Mouse (Mus musculus) midbrain, embryonic 13.5 days (tissue): ENCODE results near the gene Rmdn2. TPM values are rescaled to one million over a fixed set of nuclear protein-coding genes. Genes with fewer than 3 reads are reported as not detected.

ENCODE experiments used
- ATAC-seq: fragments of 200-750 bp; cut with Nextera tagmentation; 2 replicates; pipeline ENCODE4 v1.8.0; 2017; ENCODE audit warnings: mild to moderate bottlenecking, moderate TSS enrichment, moderate library complexity
- H3K27ac ChIP-seq: fragments of 300-500 bp; sonication (generic); 2 replicates; pipeline ENCODE4 v1.5.1; 2015; ENCODE audit warnings: inconsistent platforms, mild to moderate bottlenecking, moderate library complexity
- H3K27me3 ChIP-seq: fragments of 300-500 bp; sonication (generic); 2 replicates; pipeline ENCODE4 v1.6.1; 2015; ENCODE audit warnings: mild to moderate bottlenecking, inconsistent platforms
- H3K36me3 ChIP-seq: fragments of 300-500 bp; sonication (generic); 2 replicates; pipeline ENCODE4 v1.6.1; 2015; ENCODE audit warnings: mild to moderate bottlenecking, inconsistent platforms
- H3K4me1 ChIP-seq: fragments of 300-500 bp; sonication (generic); replicated peaks from 2 replicates; pipeline ENCODE4 v1.6.1; 2015; ENCODE audit warnings: inconsistent platforms
- H3K4me2 ChIP-seq: fragments of 300-500 bp; sonication (generic); replicated peaks from 2 replicates; pipeline ENCODE4 v1.6.1; 2015; ENCODE audit warnings: moderate library complexity, mild to moderate bottlenecking, inconsistent platforms
- H3K4me3 ChIP-seq: fragments of 300-500 bp; sonication (generic); replicated peaks from 2 replicates; pipeline ENCODE4 v1.5.1; 2015; ENCODE audit warnings: mild to moderate bottlenecking, inconsistent platforms
- H3K9ac ChIP-seq: fragments of 300-500 bp; sonication (generic); replicated peaks from 2 replicates; pipeline ENCODE4 v1.6.1; 2015; ENCODE audit warnings: mild to moderate bottlenecking, inconsistent platforms
- H3K9me3 ChIP-seq: fragments of 300-500 bp; sonication (generic); 2 replicates; pipeline ENCODE4 v1.6.1; 2016; ENCODE audit warnings: mild to moderate bottlenecking, inconsistent platforms
- WGBS: fragments of 180-500 bp; shearing (Covaris S2); methylation state at CpG from one replicate; pipeline ENCODE4 v1.1.7; 2015; 5-methylcytosine and 5-hydroxymethylcytosine counted together
- polyA plus RNA-seq: library from polyadenylated mRNA; unstranded; fragments of >200 nt; fragmentation: Nextera tagmentation; extraction: Ambion mirVana; gene quantifications from 2 replicates; pipeline ENCODE4 v1.2.1, GENCODE M21; 2015

Rmdn2 gene
- polyA plus RNA-seq, 1 experiment from 2014 or later, result 5.9 TPM

DNA sequence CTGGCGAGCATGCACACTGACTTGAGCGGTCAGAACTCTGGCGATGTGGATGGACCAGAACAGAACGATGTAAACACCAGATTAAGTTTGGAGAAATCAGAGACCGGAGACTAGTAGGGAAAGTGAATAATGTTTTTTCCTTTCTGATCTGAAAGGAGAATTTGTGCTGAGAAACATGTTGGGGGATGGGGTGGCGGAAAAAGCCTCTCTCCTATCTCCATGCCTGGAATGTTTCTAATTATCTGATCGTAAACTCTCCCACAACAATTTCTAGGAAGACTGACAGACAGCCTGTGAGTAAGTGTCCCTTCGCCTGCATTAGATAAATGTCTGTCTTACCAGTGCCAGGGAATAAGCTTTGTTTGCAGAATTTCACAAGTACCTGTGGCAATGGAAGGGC is 119.3 kb downstream of the Rmdn2 start:
- Histone ChIP-seq H3K27ac (no peak overlapping the region), H3K4me3 (no peak overlapping the region), H3K9me3 (no peaks in the 10 kb centered on the region), H3K36me3 (no peaks in the 10 kb centered on the region), H3K4me2 (no peak overlapping the region), H3K9ac (no peak overlapping the region), H3K4me1 (peaks cover 14% of the 10 kb centered on the region), H3K27me3 (peaks cover 15% of the 10 kb centered on the region)
- ATAC-seq, result no peak
- 88% methylated on average over 8 of the region's 8 CpGs for WGBS

DNA sequence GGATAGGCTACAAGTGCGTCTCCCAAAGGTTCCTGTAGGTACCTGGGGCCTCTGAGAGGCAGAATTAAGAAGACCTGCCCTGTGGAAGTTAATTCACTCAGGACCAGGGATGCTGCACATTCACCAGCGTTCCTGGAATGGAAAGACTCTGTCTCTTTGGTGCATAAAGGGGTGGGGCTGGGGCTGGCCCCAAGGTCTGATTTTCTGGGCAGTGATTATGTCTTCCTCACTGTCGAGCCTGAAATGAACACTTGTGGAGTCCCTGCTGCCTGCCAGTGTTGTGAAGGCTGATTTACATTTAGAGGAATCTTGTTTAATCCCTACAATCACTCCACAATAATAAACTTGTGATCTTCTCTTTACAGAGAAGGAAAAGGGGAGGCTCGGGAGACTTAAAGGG is 121.4 kb downstream of the Rmdn2 start:
- no peak for ATAC-seq
- Histone ChIP-seq H3K27ac (no peak overlapping the region), H3K4me1 (peaks cover 14% of the 10 kb centered on the region), H3K4me2 (no peak overlapping the region), H3K4me3 (no peak overlapping the region), H3K9me3 (no peaks in the 10 kb centered on the region), H3K9ac (no peak overlapping the region), H3K36me3 (no peaks in the 10 kb centered on the region), H3K27me3 (peaks cover 7% of the 10 kb centered on the region)
- WGBS, result 33% methylated on average over 4 of the region's 4 CpGs

DNA sequence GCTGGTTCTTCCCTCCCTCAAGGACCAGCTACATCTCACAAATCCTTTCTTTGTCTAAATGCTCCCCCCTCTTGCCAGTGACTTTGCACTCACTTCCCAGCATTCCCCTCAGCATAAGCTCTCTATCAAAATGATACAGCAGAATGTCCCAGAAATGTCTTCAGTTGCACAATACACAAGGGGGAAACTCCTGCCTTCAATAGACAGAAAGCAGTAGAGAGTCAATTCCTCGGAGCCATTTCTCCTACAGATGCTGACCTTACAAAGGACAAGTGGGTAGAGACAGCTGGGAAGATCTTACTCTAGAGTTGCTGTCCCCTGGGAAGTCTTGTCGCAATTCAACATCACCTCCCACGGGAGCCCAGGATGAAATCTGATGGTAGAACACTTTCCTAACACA is 125.9 kb downstream of the Rmdn2 start:
- H3K36me3 ChIP-seq, result no peaks in the 10 kb centered on the region
- peaks cover 9% of the 10 kb centered on the region for H3K4me1 ChIP-seq
- H3K9me3 ChIP-seq, result no peaks in the 10 kb centered on the region
- no peak overlapping the region for H3K4me2 ChIP-seq
- H3K4me3 ChIP-seq, result no peak overlapping the region
- H3K9ac ChIP-seq, result no peak overlapping the region
- ATAC-seq, result no peak
- H3K27me3 ChIP-seq, result no peaks in the 10 kb centered on the region; the same call in 1 of the 2 replicates
- H3K27ac ChIP-seq, result no peak overlapping the region
- 80% methylated on average over 3 of the region's 3 CpGs for WGBS

DNA sequence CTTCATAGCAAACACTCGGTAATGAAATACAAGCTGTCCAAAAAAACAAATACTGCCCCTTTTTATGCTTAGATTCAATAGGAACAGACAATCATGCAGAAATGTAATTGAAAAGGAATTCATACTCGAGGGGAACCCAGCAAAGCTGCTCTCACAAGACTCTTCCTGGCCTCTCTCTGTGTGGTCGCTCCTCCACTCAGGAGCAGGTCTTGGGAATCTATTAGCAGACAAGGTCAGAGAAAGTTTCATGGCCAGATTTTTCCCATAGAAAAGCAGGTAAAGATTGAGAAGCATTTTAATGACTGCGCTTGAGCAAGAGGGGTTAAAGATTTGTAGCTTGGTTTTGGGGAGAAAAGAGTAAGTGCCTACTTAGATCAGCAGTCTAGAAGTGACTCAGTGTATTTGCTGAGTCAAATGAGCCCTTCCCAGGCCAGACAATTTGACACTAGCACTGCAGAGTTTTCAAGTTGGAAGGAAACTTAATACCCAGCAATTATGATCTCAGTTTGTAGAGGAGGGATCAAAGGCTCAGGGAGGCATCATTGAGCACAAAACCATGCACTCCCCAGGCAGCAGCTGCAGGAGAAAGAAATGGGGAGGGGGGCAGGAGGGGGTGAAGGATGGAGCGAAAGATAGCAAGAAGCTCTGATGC is 127.3 kb downstream of the Rmdn2 start:
- Histone ChIP-seq H3K9ac (no peak overlapping the region), H3K27me3 (no peaks in the 10 kb centered on the region; the same call in 1 of the 2 replicates), H3K4me1 (no peaks in the 10 kb centered on the region), H3K4me2 (no peak overlapping the region), H3K4me3 (no peak overlapping the region), H3K36me3 (no peaks in the 10 kb centered on the region), H3K27ac (no peak overlapping the region), H3K9me3 (no peaks in the 10 kb centered on the region)
- 59% methylated on average over 5 of the region's 5 CpGs for WGBS
- ATAC-seq, result no peak

DNA sequence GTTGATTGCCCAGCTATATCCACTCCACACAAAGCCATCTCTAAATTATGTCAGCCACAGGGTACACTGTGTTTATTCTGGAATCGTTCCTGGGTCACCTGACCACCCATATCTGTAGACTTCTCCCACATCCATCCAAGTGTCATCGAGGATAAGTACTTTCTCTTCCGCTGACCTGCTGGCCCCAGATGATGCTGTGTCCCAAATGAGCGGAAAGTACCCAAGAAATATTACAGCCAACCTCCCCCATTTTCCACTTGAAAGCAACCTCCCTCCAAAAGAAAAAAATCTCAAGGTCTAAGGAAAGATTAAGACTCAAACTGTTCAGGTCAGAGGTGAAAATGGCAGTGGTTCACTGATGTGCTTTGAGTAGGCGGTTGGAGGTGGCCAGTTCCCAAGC is 131.0 kb downstream of the Rmdn2 start:
- no peaks in the 10 kb centered on the region for H3K9me3 ChIP-seq
- no peak overlapping the region for H3K27ac ChIP-seq
- H3K4me2 ChIP-seq, result no peak overlapping the region
- no peak overlapping the region for H3K9ac ChIP-seq
- H3K27me3 ChIP-seq, result no peaks in the 10 kb centered on the region; the same call in 1 of the 2 replicates
- no peak for ATAC-seq
- H3K4me3 ChIP-seq, result no peak overlapping the region
- WGBS, result 88% methylated on average over 5 of the region's 5 CpGs
- 0 out of 2 replicates have a peak, but pooled peaks cover 3% of the 10 kb centered on the region for H3K4me1 ChIP-seq
- no peaks in the 10 kb centered on the region for H3K36me3 ChIP-seq

Other genes with a start within 250 kb of the Rmdn2 start
- 4.9 and 5.2 TPM in 2 replicates for gene Cyp1b1, start 103.2 kb downstream of the Rmdn2 start, polyA plus RNA-seq